Mouse (Mus musculus): Measurements from ENCODE around the gene Wdr74. TPM values are rescaled to one million over a fixed set of nuclear protein-coding genes. Genes with fewer than 3 reads are reported as not detected.

Gene Wdr74
- polyA plus RNA-seq (2015; fragmentation: Nextera tagmentation; extraction: Ambion mirVana) = 40.0 and 48.3 TPM in 2 replicates

DNA sequence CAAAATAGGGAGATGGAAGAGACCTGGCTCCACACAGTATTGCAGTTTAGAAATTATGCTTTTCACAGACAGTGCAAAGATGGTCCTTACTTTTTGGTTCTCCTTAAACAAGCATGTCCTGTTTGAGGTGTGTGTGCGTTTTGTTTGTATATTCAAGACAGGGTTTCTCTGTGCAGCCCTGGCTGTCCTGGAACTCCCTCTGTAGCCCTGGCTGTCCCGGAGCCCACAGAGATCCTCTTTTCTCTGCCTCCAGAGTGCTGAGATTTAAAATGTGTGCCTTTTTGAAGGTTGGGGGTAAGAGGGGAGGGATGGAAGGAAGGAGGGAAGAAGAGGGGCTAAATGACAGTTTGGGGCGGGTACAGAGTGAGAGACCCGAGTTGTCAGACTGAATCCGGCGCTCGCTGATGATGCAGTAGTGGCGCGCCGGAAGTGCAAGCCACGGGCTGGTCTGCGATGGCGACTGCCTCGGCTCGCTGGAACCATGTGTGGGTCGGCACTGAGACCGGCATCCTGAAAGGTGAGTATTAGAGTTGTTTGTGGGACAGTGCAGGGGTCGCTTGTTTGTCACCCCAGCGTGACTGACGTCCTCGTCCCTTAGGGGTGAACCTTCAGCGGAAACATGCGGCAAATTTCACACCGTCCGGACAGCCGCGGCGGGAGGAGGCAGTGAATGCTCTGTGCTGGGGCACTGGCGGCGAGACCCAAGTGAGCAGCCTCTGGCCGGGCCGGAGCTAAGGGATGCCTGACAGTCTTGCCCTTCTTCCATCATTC, at the start of gene Wdr74:
Gene Wdr74, plus strand, starts transcription at position 439 of the 771 bp plus-strand sequence.
- H3K4me3 ChIP-seq (ENCODE audit: low read depth, low read length) = peak within 1 kb of the TSS; percentile 90
- peak; percentile 91 for ATAC-seq (ENCODE audit: low read depth)
- H3K36me3 ChIP-seq (ENCODE audit: control insufficient read depth, insufficient read depth) = peaks cover 12% of the 10 kb centered on the region
- no peaks in the 10 kb centered on the region for H3K9me3 ChIP-seq (replicated peaks; ENCODE audit: control insufficient read depth, low read length)
- no peaks in the 10 kb centered on the region for H3K27me3 ChIP-seq (ENCODE audit: control insufficient read depth, insufficient read depth, low read depth, low read length)
- peak within 1 kb of the TSS; percentile 94 for H3K4me2 ChIP-seq (ENCODE audit: low read depth, low read length)
- H3K4me1 ChIP-seq (ENCODE audit: control insufficient read depth, low read depth, low read length) = peaks cover 11% of the 10 kb centered on the region
- peak within 1 kb of the TSS; percentile 83 for H3K9ac ChIP-seq (ENCODE audit: low read depth, low read length)
- peak within 1 kb of the TSS; percentile 79 for H3K27ac ChIP-seq (ENCODE audit: low read length)
- WGBS (ENCODE audit: insufficient replicate concordance) = under 1% methylated on average over 32 of the region's 32 CpGs

- H3K4me2 ChIP-seq (ENCODE audit: low read depth, low read length) = no peak overlapping the region
- no peak overlapping the region for H3K9ac ChIP-seq (ENCODE audit: low read depth, low read length)
- ATAC-seq (ENCODE audit: low read depth) = no peak
- no peak overlapping the region for H3K27ac ChIP-seq (ENCODE audit: low read length)
- no peak overlapping the region for H3K4me3 ChIP-seq (ENCODE audit: low read depth, low read length)
- no peaks in the 10 kb centered on the region for H3K27me3 ChIP-seq (ENCODE audit: control insufficient read depth, insufficient read depth, low read depth, low read length)
- 67% methylated on average over 9 of the region's 9 CpGs for WGBS (ENCODE audit: insufficient replicate concordance)
- no peaks in the 10 kb centered on the region for H3K9me3 ChIP-seq (replicated peaks; ENCODE audit: control insufficient read depth, low read length)
- H3K36me3 ChIP-seq (ENCODE audit: control insufficient read depth, insufficient read depth) = no peaks in the 10 kb centered on the region
- H3K4me1 ChIP-seq (ENCODE audit: control insufficient read depth, low read depth, low read length) = peaks cover 11% of the 10 kb centered on the region
These were observed 43.6 kb upstream of the Wdr74 start for GRCm38 (mm10) chr19:8691871-8692539.

DNA sequence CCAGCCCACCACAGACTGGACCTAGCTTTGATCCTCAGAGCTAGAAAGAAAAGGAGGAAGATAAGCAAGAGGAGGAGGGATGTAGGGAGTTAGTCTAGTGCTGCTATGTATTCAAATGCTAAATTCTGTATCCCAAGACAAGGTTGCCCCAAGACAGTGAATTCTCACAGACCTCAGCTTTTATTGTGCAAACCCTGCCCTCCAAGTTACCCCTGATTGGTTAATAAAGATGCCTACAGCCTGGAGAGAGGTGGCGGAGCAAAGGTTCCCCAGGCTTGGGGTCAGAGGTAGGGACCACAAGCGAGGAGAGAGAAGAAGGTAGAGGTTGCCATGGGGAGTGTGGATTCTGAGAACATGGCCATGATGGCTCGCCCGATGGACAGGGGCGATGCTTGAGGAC, 42.9 kb upstream of the Wdr74 start:
- Histone ChIP-seq H3K9me3 (replicated peaks; ENCODE audit: control insufficient read depth, low read length) (no peaks in the 10 kb centered on the region), H3K36me3 (ENCODE audit: control insufficient read depth, insufficient read depth) (no peaks in the 10 kb centered on the region), H3K4me3 (ENCODE audit: low read depth, low read length) (no peak overlapping the region), H3K9ac (ENCODE audit: low read depth, low read length) (no peak overlapping the region), H3K4me2 (ENCODE audit: low read depth, low read length) (no peak overlapping the region), H3K27ac (ENCODE audit: low read length) (no peak overlapping the region), H3K27me3 (ENCODE audit: control insufficient read depth, insufficient read depth, low read depth, low read length) (no peaks in the 10 kb centered on the region), H3K4me1 (ENCODE audit: control insufficient read depth, low read depth, low read length) (peaks cover 11% of the 10 kb centered on the region)
- 66% methylated on average over 5 of the region's 5 CpGs for WGBS (ENCODE audit: insufficient replicate concordance)
- ATAC-seq (ENCODE audit: low read depth) = no peak

GRCm38 (mm10) chr19:8695330-8695729, 40.3 kb upstream of the Wdr74 start:
- Histone ChIP-seq H3K4me2 (ENCODE audit: low read depth, low read length) (0 out of 2 replicates have a peak overlapping the region, but pooled peaks have one; percentile 25), H3K36me3 (ENCODE audit: control insufficient read depth, insufficient read depth) (no peaks in the 10 kb centered on the region), H3K9ac (ENCODE audit: low read depth, low read length) (no peak overlapping the region), H3K4me1 (ENCODE audit: control insufficient read depth, low read depth, low read length) (peaks cover 11% of the 10 kb centered on the region), H3K27me3 (ENCODE audit: control insufficient read depth, insufficient read depth, low read depth, low read length) (no peaks in the 10 kb centered on the region), H3K4me3 (ENCODE audit: low read depth, low read length) (no peak overlapping the region), H3K9me3 (replicated peaks; ENCODE audit: control insufficient read depth, low read length) (no peaks in the 10 kb centered on the region), H3K27ac (ENCODE audit: low read length) (no peak overlapping the region)
- WGBS (ENCODE audit: insufficient replicate concordance) = 32% methylated on average over 6 of the region's 6 CpGs
- ATAC-seq (ENCODE audit: low read depth) = peak; percentile 91

GRCm38 (mm10) chr19:8699652-8700051, 36.0 kb upstream of the Wdr74 start:
- no peaks in the 10 kb centered on the region for H3K27me3 ChIP-seq (ENCODE audit: control insufficient read depth, insufficient read depth, low read depth, low read length)
- no peak overlapping the region for H3K4me3 ChIP-seq (ENCODE audit: low read depth, low read length)
- no peak for ATAC-seq (ENCODE audit: low read depth)
- no peak overlapping the region for H3K9ac ChIP-seq (ENCODE audit: low read depth, low read length)
- H3K36me3 ChIP-seq (ENCODE audit: control insufficient read depth, insufficient read depth) = no peaks in the 10 kb centered on the region
- 56% methylated on average over 9 of the region's 9 CpGs for WGBS (ENCODE audit: insufficient replicate concordance)
- H3K4me1 ChIP-seq (ENCODE audit: control insufficient read depth, low read depth, low read length) = peaks cover 11% of the 10 kb centered on the region
- no peaks in the 10 kb centered on the region for H3K9me3 ChIP-seq (replicated peaks; ENCODE audit: control insufficient read depth, low read length)
- no peak overlapping the region for H3K4me2 ChIP-seq (ENCODE audit: low read depth, low read length)
- no peak overlapping the region for H3K27ac ChIP-seq (ENCODE audit: low read length)

DNA sequence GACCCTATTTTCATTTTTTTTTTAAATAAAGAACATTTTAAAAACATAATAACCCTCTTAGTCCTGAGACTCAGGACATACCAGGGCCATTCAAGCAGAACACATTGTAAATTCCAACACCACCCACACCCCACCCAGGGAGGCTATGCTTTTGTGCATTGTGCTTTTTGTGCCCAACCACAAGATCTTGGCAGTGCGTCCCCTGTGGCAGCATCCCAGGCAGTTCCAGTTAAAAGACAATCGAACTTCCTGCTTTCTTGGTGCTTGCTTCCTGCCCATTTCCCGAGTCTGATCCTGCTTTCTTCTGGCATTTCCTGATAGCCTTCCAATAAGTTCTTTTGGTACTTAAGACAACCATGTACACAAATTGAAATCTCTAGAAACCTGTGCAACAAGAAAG, 33.2 kb upstream of the Wdr74 start:
- 32% methylated on average over 3 of the region's 3 CpGs for WGBS (ENCODE audit: insufficient replicate concordance)
- no peak overlapping the region for H3K27ac ChIP-seq (ENCODE audit: low read length)

DNA sequence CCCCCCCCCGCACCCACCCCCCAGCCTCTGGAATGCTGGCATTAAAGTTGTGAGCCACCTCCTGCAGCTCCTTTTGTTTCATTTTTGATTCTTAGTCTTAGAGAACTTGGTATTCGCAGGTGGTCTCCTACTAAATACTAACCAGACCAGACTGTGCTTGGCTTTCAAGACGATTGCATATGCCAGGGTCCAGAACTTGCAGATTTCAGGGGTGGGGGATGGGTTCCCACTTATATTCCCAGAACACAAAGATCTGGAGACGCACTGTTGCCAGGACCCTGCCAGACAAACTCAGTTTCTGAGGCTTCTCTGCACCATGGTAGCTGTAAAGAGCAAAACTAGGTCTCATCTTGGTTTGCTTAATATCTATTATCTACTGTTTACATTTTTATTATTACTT, 32.1 kb upstream of the Wdr74 start:
- no peaks in the 10 kb centered on the region for H3K9me3 ChIP-seq (replicated peaks; ENCODE audit: control insufficient read depth, low read length)
- no peak for ATAC-seq (ENCODE audit: low read depth)
- H3K27me3 ChIP-seq (ENCODE audit: control insufficient read depth, insufficient read depth, low read depth, low read length) = no peaks in the 10 kb centered on the region
- peaks cover 16% of the 10 kb centered on the region for H3K4me1 ChIP-seq (ENCODE audit: control insufficient read depth, low read depth, low read length)
- WGBS (ENCODE audit: insufficient replicate concordance) = 54% methylated on average over 4 of the region's 4 CpGs
- no peak overlapping the region for H3K4me3 ChIP-seq (ENCODE audit: low read depth, low read length)
- no peak overlapping the region for H3K9ac ChIP-seq (ENCODE audit: low read depth, low read length)
- H3K27ac ChIP-seq (ENCODE audit: low read length) = no peak overlapping the region
- H3K36me3 ChIP-seq (ENCODE audit: control insufficient read depth, insufficient read depth) = peaks cover 22% of the 10 kb centered on the region
- H3K4me2 ChIP-seq (ENCODE audit: low read depth, low read length) = no peak overlapping the region

More for the DNA sequence above, 33.2 kb upstream of the Wdr74 start:
- Histone ChIP-seq H3K4me2 (ENCODE audit: low read depth, low read length) (no peak overlapping the region), H3K9ac (ENCODE audit: low read depth, low read length) (no peak overlapping the region), H3K27me3 (ENCODE audit: control insufficient read depth, insufficient read depth, low read depth, low read length) (no peaks in the 10 kb centered on the region), H3K4me3 (ENCODE audit: low read depth, low read length) (no peak overlapping the region), H3K36me3 (ENCODE audit: control insufficient read depth, insufficient read depth) (peaks cover 11% of the 10 kb centered on the region), H3K9me3 (replicated peaks; ENCODE audit: control insufficient read depth, low read length) (no peaks in the 10 kb centered on the region), H3K4me1 (ENCODE audit: control insufficient read depth, low read depth, low read length) (peaks cover 6% of the 10 kb centered on the region)
- ATAC-seq (ENCODE audit: low read depth) = no peak

DNA sequence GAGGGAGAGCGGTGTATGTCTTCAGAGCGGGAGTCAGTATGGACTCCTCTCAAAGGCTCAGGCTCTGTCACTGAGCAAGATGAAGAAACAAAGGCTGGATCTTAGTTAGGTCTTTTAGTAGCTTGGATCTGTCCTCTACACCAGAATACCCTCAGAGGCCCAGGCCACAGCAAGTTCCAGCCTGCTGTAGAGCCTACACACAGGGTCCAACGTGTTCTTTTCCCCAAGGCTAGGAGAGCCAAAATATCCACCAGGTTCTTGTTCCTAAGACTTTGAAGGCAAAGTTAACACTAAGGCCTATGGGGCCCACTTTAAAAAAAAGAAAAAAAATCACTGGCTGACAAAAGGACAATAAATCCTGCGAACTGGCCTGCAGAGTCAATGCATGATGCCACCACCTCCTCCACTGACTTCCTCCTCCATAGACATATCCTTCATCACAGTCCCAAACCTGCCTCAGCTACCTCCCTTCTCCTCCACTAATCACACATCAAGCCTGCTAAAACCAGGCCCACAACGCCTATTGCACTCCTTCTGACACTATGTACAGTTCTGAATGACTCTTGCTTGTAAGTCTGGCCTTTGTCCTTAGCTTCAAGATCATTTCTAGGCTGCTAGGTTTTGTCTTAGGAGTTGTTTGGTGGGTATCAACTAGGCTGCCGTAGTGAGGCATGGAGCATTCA, 30.5 kb upstream of the Wdr74 start:
- Histone ChIP-seq H3K9me3 (replicated peaks; ENCODE audit: control insufficient read depth, low read length) (no peaks in the 10 kb centered on the region), H3K27me3 (ENCODE audit: control insufficient read depth, insufficient read depth, low read depth, low read length) (no peaks in the 10 kb centered on the region), H3K4me3 (ENCODE audit: low read depth, low read length) (no peak overlapping the region), H3K27ac (ENCODE audit: low read length) (peak overlapping the region; percentile 7; the same call in 1 of the 2 replicates), H3K9ac (ENCODE audit: low read depth, low read length) (no peak overlapping the region), H3K36me3 (ENCODE audit: control insufficient read depth, insufficient read depth) (peaks cover 38% of the 10 kb centered on the region), H3K4me1 (ENCODE audit: control insufficient read depth, low read depth, low read length) (peaks cover 30% of the 10 kb centered on the region), H3K4me2 (ENCODE audit: low read depth, low read length) (no peak overlapping the region)
- ATAC-seq (ENCODE audit: low read depth) = no peak
- WGBS (ENCODE audit: insufficient replicate concordance) = 71% methylated on average over 6 of the region's 6 CpGs

All from liver, embryonic 16.5 days (tissue).